Mouse (Mus musculus): ENCODE measurements at regions not wholly inside any gene's neighbourhood (a gene's known extent, or its start where the extent isn't known, plus 50 kb on each side); places are given as distances from the start of the nearest gene placed in this dataset.

DNA sequence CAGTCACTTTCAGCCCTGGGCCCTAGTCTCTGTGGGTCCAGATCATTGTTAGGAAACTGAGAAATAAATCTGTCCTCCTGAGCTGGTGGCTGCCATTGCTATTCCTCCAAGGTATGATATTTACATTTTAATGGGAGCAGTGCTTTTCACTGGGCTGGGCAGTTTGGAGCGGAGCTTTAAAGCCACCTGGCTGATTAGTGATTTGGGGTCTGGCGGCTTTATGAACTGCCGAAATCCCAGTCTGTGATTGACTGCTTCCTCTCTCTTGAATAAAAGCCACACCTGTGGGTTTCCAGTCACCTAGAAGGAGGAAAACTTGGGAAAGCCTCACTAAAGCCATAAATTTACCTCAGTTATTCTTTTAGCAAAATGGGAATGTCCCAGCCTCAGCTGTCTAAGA lies 88.0 kb upstream of the Zeb2 start:
- TF ChIP-seq POLR2A (IDR thresholded peaks at IDR 0.05; ENCODE audit: borderline replicate concordance, control insufficient read depth, low read depth, low read length), result no peak
- TF ChIP-seq CTCF (IDR thresholded peaks at IDR 0.05; ENCODE audit: control insufficient read depth, insufficient read depth, low read length), result no peak
